Mouse (Mus musculus) heart, postnatal 0 days (tissue): ENCODE data around the gene Slc22a8. TPM values are rescaled to one million over a fixed set of nuclear protein-coding genes. Genes with fewer than 3 reads are reported as not detected.
A peak's percentile ranks its signal among the peaks of the same experiment; 100 is the strongest.

ENCODE experiments used
- ATAC-seq: fragments of 200-750 bp; cut with Nextera tagmentation; 2 replicates; pipeline ENCODE4 v1.8.0; 2017; ENCODE audit warnings: low read depth, moderate number of reproducible peaks, moderate library complexity; ENCODE audit not compliant: insufficient read depth
- DNase-seq: peaks from one replicate; pipeline ENCODE4 v3.0.0-alpha.2; 2016; ENCODE audit warnings: low spot score
- H3K27ac ChIP-seq: fragments of 300-500 bp; sonication (generic); 2 replicates; pipeline ENCODE4 v1.5.1; 2014; ENCODE audit warnings: low read depth, mild to moderate bottlenecking
- H3K27me3 ChIP-seq: fragments of 300-500 bp; sonication (generic); 2 replicates; pipeline ENCODE4 v1.6.1; 2014; ENCODE audit warnings: low read length, mixed read lengths; ENCODE audit not compliant: control insufficient read depth, insufficient read depth
- H3K36me3 ChIP-seq: fragments of 300-500 bp; sonication (generic); replicated peaks from 2 replicates; pipeline ENCODE4 v1.6.1; 2014; ENCODE audit warnings: low read length, mixed read lengths; ENCODE audit not compliant: control insufficient read depth, insufficient read depth
- H3K4me1 ChIP-seq: fragments of 300-500 bp; sonication (generic); 2 replicates; pipeline ENCODE4 v1.6.1; 2014; ENCODE audit warnings: antibody characterized with exemption; ENCODE audit not compliant: control insufficient read depth, insufficient read depth
- H3K4me2 ChIP-seq: fragments of 300-500 bp; sonication (generic); 2 replicates; pipeline ENCODE4 v1.6.1; 2014; ENCODE audit warnings: low read depth, mild to moderate bottlenecking, low read length, moderate library complexity
- H3K4me3 ChIP-seq: fragments of 300-500 bp; sonication (generic); 2 replicates; pipeline ENCODE4 v1.5.1; 2014; ENCODE audit warnings: low read depth, low read length
- H3K9ac ChIP-seq: fragments of 300-500 bp; sonication (generic); replicated peaks from 2 replicates; pipeline ENCODE4 v1.6.1; 2014; ENCODE audit warnings: low read depth, low read length, mixed read lengths
- H3K9me3 ChIP-seq: fragments of 300-500 bp; sonication (generic); replicated peaks from 2 replicates; pipeline ENCODE4 v1.6.1; 2016; ENCODE audit warnings: low read length; ENCODE audit not compliant: control insufficient read depth
- CTCF ChIP-seq: IDR thresholded peaks from 2 replicates; pipeline ENCODE4 v1.5.1; 2016; ENCODE audit warnings: antibody characterized with exemption, control low read depth, low read depth
- EP300 ChIP-seq: IDR thresholded peaks from 2 replicates; pipeline ENCODE4 v1.6.1; 2016; ENCODE audit warnings: antibody characterized with exemption, low read depth
- WGBS: fragments of 180-500 bp; shearing (Covaris S2); extraction: QIAGEN DNeasy Blood & Tissue Kit; methylation state at CpG from one replicate; pipeline ENCODE4 v1.1.7; 2014; 5-methylcytosine and 5-hydroxymethylcytosine counted together
- polyA plus RNA-seq: library from polyadenylated mRNA; unstranded; fragments of >200 nt; fragmentation: Nextera tagmentation; extraction: Ambion mirVana; gene quantifications from 2 replicates; pipeline ENCODE4 v1.2.1, GENCODE M21; 2015
- total RNA-seq: library from RNA; depleted of rRNA; stranded (reverse); fragments of >200 nt; gene quantifications from 2 replicates; pipeline ENCODE4 v1.2.3, GENCODE M21; 2014; ENCODE audit warnings: low replicate concordance

Gene Slc22a8
- total and polyA plus RNA-seq, 2 experiments from 2014 or later, result 0.05 TPM; not detected in 1

- ATAC-seq (no peak), DNase-seq (no peak)
- H3K9ac ChIP-seq, result no peak overlapping the region
- H3K36me3 ChIP-seq, result no peaks in the 10 kb centered on the region
- H3K4me1 ChIP-seq, result peaks cover 4% of the 10 kb centered on the region; the same call in 1 of the 2 replicates
- H3K4me2 ChIP-seq, result no peak overlapping the region
- no peak overlapping the region for H3K4me3 ChIP-seq
- TF ChIP-seq CTCF (no peak), EP300 (no peak)
- H3K27ac ChIP-seq, result no peak overlapping the region
- H3K9me3 ChIP-seq, result no peaks in the 10 kb centered on the region
- 82% methylated on average over 4 of the region's 4 CpGs for WGBS
- no peaks in the 10 kb centered on the region for H3K27me3 ChIP-seq
Observed at GRCm38 (mm10) chr19:8577432-8577831, 13.6 kb upstream of the Slc22a8 start.

- TF ChIP-seq CTCF (peak; percentile 98), EP300 (no peak)
- Histone ChIP-seq H3K36me3 (no peaks in the 10 kb centered on the region), H3K4me2 (peak overlapping the region; percentile 70), H3K9ac (peak overlapping the region; percentile 10), H3K27me3 (no peaks in the 10 kb centered on the region), H3K9me3 (no peaks in the 10 kb centered on the region), H3K27ac (no peak overlapping the region), H3K4me3 (peak overlapping the region; percentile 39), H3K4me1 (peaks cover 4% of the 10 kb centered on the region; the same call in 1 of the 2 replicates)
- ATAC-seq (peak; percentile 49; the same call in 1 of the 2 replicates), DNase-seq (peak; percentile 74)
- 7% methylated on average over 24 of the region's 24 CpGs for WGBS
Observed at GRCm38 (mm10) chr19:8578293-8578969, 12.6 kb upstream of the Slc22a8 start.

GRCm38 (mm10) chr19:8578970-8579342 lies 12.1 kb upstream of the Slc22a8 start:
- Histone ChIP-seq H3K36me3 (no peaks in the 10 kb centered on the region), H3K27ac (no peak overlapping the region), H3K9ac (no peak overlapping the region), H3K27me3 (no peaks in the 10 kb centered on the region), H3K4me2 (peak overlapping the region; percentile 70), H3K4me3 (no peak overlapping the region; the same call in 1 of the 2 replicates), H3K9me3 (no peaks in the 10 kb centered on the region), H3K4me1 (peaks cover 4% of the 10 kb centered on the region; the same call in 1 of the 2 replicates)
- TF ChIP-seq CTCF (no peak), EP300 (no peak)
- no peak for ATAC-seq
- no peak for DNase-seq
- WGBS, result 69% methylated on average over 2 of the region's 2 CpGs

DNA sequence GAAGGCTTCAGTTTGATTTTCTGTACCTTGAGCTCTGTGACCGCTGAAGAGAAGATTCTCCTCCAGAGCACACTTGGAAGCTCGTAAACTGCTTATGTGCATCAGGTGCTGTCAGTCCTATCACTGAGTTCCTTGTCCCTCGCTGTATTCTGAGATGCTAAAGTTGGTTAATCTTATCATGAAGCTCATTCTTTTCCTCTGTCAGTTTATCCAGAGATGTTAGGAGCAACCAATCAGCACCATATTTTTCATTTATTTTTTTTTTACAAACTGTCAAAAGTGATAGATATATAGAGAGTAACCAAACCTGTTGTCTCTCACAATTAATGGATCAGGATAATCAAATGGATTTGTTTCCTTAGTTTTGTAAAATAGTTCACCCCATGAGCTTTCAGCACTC lies 5.8 kb upstream of the Slc22a8 start:
- H3K27ac ChIP-seq, result no peak overlapping the region
- WGBS, result 45% methylated on average over 3 of the region's 3 CpGs
- no peak for ATAC-seq
- no peaks in the 10 kb centered on the region for H3K27me3 ChIP-seq
- H3K4me3 ChIP-seq, result no peak overlapping the region
- H3K9ac ChIP-seq, result no peak overlapping the region
- H3K4me1 ChIP-seq, result no peaks in the 10 kb centered on the region
- H3K4me2 ChIP-seq, result no peak overlapping the region
- DNase-seq, result no peak
- no peaks in the 10 kb centered on the region for H3K9me3 ChIP-seq
- H3K36me3 ChIP-seq, result no peaks in the 10 kb centered on the region
- TF ChIP-seq EP300 (no peak), CTCF (no peak)

DNA sequence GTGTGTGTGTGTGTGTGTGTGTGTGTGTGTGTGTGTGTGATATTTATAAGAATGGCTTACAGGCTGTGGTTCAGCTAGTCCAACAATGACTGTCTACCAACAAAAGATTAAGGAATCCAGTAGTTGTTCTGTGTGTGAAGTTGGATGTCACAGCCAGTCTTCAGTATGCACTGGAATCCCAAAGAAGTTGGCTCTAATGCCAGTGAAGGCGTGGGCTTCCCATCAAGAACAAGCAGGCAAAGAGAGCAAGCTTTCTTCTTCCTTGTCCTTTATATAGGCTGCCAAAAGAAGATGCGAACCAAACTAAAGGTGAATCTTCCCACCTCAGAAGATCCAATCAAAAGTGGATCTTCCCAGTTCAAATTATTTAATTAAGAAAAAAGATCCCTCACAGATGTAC lies 5.2 kb upstream of the Slc22a8 start:
- no peaks in the 10 kb centered on the region for H3K27me3 ChIP-seq
- no peak overlapping the region for H3K9ac ChIP-seq
- no peaks in the 10 kb centered on the region for H3K36me3 ChIP-seq
- no peak overlapping the region for H3K27ac ChIP-seq
- ATAC-seq (no peak), DNase-seq (no peak)
- WGBS, result 85% methylated on average over 2 of the region's 2 CpGs
- no peak for TF ChIP-seq EP300
- no peak for TF ChIP-seq CTCF
- no peaks in the 10 kb centered on the region for H3K9me3 ChIP-seq
- no peak overlapping the region for H3K4me3 ChIP-seq
- H3K4me2 ChIP-seq, result no peak overlapping the region
- no peaks in the 10 kb centered on the region for H3K4me1 ChIP-seq

GRCm38 (mm10) chr19:8586350-8586749 lies 4.7 kb upstream of the Slc22a8 start:
- 42% methylated on average over 3 of the region's 3 CpGs for WGBS

More at GRCm38 (mm10) chr19:8586350-8586749, 4.7 kb upstream of the Slc22a8 start:
- H3K9ac ChIP-seq, result no peak overlapping the region
- H3K36me3 ChIP-seq, result no peaks in the 10 kb centered on the region
- H3K27ac ChIP-seq, result no peak overlapping the region
- TF ChIP-seq CTCF, result no peak
- no peak for TF ChIP-seq EP300
- H3K9me3 ChIP-seq, result no peaks in the 10 kb centered on the region
- ATAC-seq (no peak), DNase-seq (no peak)
- no peaks in the 10 kb centered on the region for H3K27me3 ChIP-seq
- no peaks in the 10 kb centered on the region for H3K4me1 ChIP-seq
- H3K4me3 ChIP-seq, result no peak overlapping the region
- no peak overlapping the region for H3K4me2 ChIP-seq
